In the genomic region with DNA sequence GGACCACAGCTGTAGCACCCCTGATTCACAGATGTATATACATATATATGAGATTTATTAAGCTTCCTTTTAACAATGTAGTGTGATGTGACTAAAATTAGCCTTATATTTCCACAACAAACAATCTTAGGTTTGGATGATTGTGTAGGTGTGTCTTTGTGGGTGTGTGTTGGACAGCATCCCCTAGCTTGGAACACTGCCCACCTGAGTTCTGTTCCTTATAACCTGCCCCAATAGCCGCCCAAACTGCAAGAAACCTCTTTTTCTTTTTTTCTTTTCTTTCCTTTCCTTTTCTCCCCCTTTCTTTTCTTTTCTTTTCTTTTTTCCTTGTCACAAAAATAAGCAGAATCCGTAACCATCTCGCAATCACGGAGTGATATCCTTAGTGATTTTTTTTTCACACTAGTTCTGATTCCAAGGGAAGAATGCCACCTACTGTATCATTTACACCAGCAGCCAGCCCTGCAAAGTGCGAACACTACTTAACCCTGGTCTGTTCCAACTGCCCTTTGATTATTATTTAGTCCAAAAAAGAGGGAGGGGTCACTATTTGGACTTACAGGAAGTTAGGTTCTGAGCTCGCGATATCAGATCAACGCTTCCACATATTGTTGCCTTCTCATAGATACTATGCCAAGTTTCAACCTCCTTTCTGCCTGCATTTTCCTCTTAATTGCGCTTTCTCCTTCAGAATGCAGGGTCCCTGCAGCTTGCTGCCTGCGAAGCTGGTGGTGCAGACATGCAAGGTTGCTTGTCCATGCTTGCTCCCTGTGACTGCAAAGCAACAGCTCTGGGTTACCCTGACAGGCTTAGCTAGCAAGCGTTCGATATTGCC, we compare ENCODE assay signal across 8 mouse cellular contexts. TPM values are rescaled to one million over a fixed set of nuclear protein-coding genes. Genes with fewer than 3 reads are reported as not detected.
DNase-seq lines count a peak whose midpoint lies in the region; ATAC-seq and TF ChIP-seq lines count a peak whose summit lies in the region.

No protein-coding gene starts in this region.

- H3K9ac ChIP-seq in kidney, embryonic 14.5 days (ENCODE audit: low read depth, low read length), result peak overlapping the region; percentile 55; the same call in 1 of the 2 replicates
- H3K9ac ChIP-seq in lung, embryonic 15.5 days, result peak overlapping the region; percentile 56

- no peaks in the 10 kb centered on the region for H3K4me1 ChIP-seq in bone marrow macrophage, adult 2 months (ENCODE audit: control insufficient read depth, insufficient read depth, low read length)
- H3K4me1 ChIP-seq in forebrain, embryonic 10.5 days, result peaks cover 35% of the 10 kb centered on the region
- H3K4me1 ChIP-seq in kidney, embryonic 14.5 days (ENCODE audit: control insufficient read depth, insufficient read depth, low read length), result peaks cover 14% of the 10 kb centered on the region; the same call in 1 of the 2 replicates
- H3K4me1 ChIP-seq in lung, embryonic 15.5 days, result peaks cover 22% of the 10 kb centered on the region

- no peak overlapping the region for H3K27ac ChIP-seq in bone marrow macrophage, adult 2 months (ENCODE audit: insufficient read depth, low read depth, low read length)
- peak overlapping the region; percentile 84 for H3K27ac ChIP-seq in forebrain, embryonic 10.5 days
- H3K27ac ChIP-seq in kidney, embryonic 14.5 days (ENCODE audit: low read depth, low read length), result no peak overlapping the region
- peak overlapping the region; percentile 75 for H3K27ac ChIP-seq in lung, embryonic 15.5 days

- peaks cover 79% of the 10 kb centered on the region for H3K27me3 ChIP-seq in forebrain, embryonic 10.5 days (ENCODE audit: poor library complexity, severe bottlenecking)
- peaks cover 6% of the 10 kb centered on the region for H3K27me3 ChIP-seq in kidney, embryonic 14.5 days (ENCODE audit: control insufficient read depth, insufficient read depth, low read length)
- peaks cover 26% of the 10 kb centered on the region; the same call in 1 of the 2 replicates for H3K27me3 ChIP-seq in lung, embryonic 15.5 days

- TF ChIP-seq POLR2A in bone marrow macrophage, adult 2 months (IDR thresholded peaks at IDR 0.05; ENCODE audit: borderline replicate concordance, low read depth, low read length), result no peak

- 11% methylated on average over 12 of the region's 12 CpGs for WGBS in forebrain, embryonic 10.5 days
- 4% methylated on average over 12 of the region's 12 CpGs for WGBS in kidney, embryonic 14.5 days
- WGBS in lung, embryonic 15.5 days, result 6% methylated on average over 12 of the region's 12 CpGs

- peak; percentile 28 for DNase-seq in layer of hippocampus, adult 11-12 months (ENCODE audit: low spot score)
- DNase-seq in layer of hippocampus, postnatal 36 days, result no peak
- DNase-seq in forebrain, embryonic 10.5 days (ENCODE audit: extremely low spot score, low spot score), result no peak
- peak; percentile 44 for DNase-seq in testis, postnatal 14 days (ENCODE audit: low spot score)
- no peak for DNase-seq in natural killer cell, adult 2 months (ENCODE audit: low spot score in 2 of 2)

- no peaks in the 10 kb centered on the region for H3K36me3 ChIP-seq in forebrain, embryonic 10.5 days (replicated peaks)
- no peaks in the 10 kb centered on the region for H3K36me3 ChIP-seq in kidney, embryonic 14.5 days (ENCODE audit: control insufficient read depth, insufficient read depth, low read length)
- H3K36me3 ChIP-seq in lung, embryonic 15.5 days, result no peaks in the 10 kb centered on the region

- TF ChIP-seq CTCF in bone marrow macrophage, adult 2 months (IDR thresholded peaks at IDR 0.05; ENCODE audit: low read depth, low read length), result no peak

- peak; percentile 30 for ATAC-seq in kidney, embryonic 14.5 days (ENCODE audit: low FRiP score, low TSS enrichment)
- ATAC-seq in lung, embryonic 15.5 days (ENCODE audit: borderline replicate concordance, extremely low read depth, low FRiP score, low TSS enrichment), result peak; percentile 25

- H3K9me3 ChIP-seq in forebrain, embryonic 10.5 days, result no peaks in the 10 kb centered on the region
- no peaks in the 10 kb centered on the region for H3K9me3 ChIP-seq in kidney, embryonic 14.5 days (ENCODE audit: control insufficient read depth, low read length)
- no peaks in the 10 kb centered on the region for H3K9me3 ChIP-seq in lung, embryonic 15.5 days

- peak overlapping the region; percentile 90 for H3K4me2 ChIP-seq in kidney, embryonic 14.5 days (replicated peaks; ENCODE audit: low read depth, low read length)
- H3K4me2 ChIP-seq in lung, embryonic 15.5 days, result peak overlapping the region; percentile 93

- peak overlapping the region; percentile 70 for H3K4me3 ChIP-seq in bone marrow macrophage, adult 2 months (ENCODE audit: insufficient read depth, low read length)
- peak overlapping the region; percentile 80 for H3K4me3 ChIP-seq in forebrain, embryonic 10.5 days
- H3K4me3 ChIP-seq in kidney, embryonic 14.5 days (ENCODE audit: low read length), result peak overlapping the region; percentile 73
- H3K4me3 ChIP-seq in lung, embryonic 15.5 days, result peak overlapping the region; percentile 68

RNA-seq across cellular contexts. Expression of gene Arhgap20, which starts 0.9 kb away (rescaled TPM):
- total RNA-seq in layer of hippocampus, postnatal 36 days (2021), result 10 to 100 TPM; 57.4 to 74.9 TPM
- polyA plus RNA-seq in bone marrow macrophage, adult 2 months (2012; ENCODE audit: insufficient read depth, insufficient read length, missing spikeins), result not detected in 2 replicates
- 2.4 and 2.8 TPM in 2 replicates for polyA plus RNA-seq in forebrain, embryonic 10.5 days (2016; fragmentation: Nextera tagmentation; extraction: Ambion mirVana)
- polyA plus RNA-seq in kidney, embryonic 14.5 days (2014; fragmentation: Nextera tagmentation; extraction: Ambion mirVana), result 4.8 and 5.7 TPM in 2 replicates
- 10.7 and 11.0 TPM in 2 replicates for polyA plus RNA-seq in lung, embryonic 15.5 days (2015; fragmentation: Nextera tagmentation; extraction: Ambion mirVana)

Comparison
In these comparisons a context has a peak if more than half of its experiments do, and no peak if none do; other contexts are left out.
1. DNase-seq: peak in layer of hippocampus, adult 11-12 months (single experiment) and testis, postnatal 14 days (single experiment); none in layer of hippocampus, postnatal 36 days (0 of 2), forebrain, embryonic 10.5 days (single experiment) and natural killer cell, adult 2 months (0 of 2).
2. H3K27ac ChIP-seq: peak in forebrain, embryonic 10.5 days (single experiment) and lung, embryonic 15.5 days (single experiment); none in bone marrow macrophage, adult 2 months (single experiment) and kidney, embryonic 14.5 days (single experiment).
3. Peak in every context shown above with its lines, with median percentiles within 50 percentile points of each other: H3K4me3 ChIP-seq.